Mouse (Mus musculus): ENCODE measurements around the gene Vmn2r121.

The Vmn2r121 gene

GRCm38 (mm10) chrX:124135852-124136251 is at the start of gene Vmn2r121:
Gene Vmn2r121, minus strand, starts transcription at chrX:124135952.
- no peak for DNase-seq
